Mouse (Mus musculus) heart, postnatal 25 days (tissue): ENCODE data around the gene Afmid. TPM values are rescaled to one million over a fixed set of nuclear protein-coding genes. Genes with fewer than 3 reads are reported as not detected.
"Not testable (repeated sequence)": the region's sequence is repeated elsewhere in the genome, so short reads cannot be mapped to it uniquely, and the experiment has no call there.

Experiments used
- DNase-seq: peaks from one replicate; pipeline ENCODE4 v3.0.0; 2022; ENCODE audit warnings: low spot score
- intact Hi-C: fragments of 180-260 bp; cut with DNase I; formaldehyde crosslinking; loops from one replicate; pipeline ENCODE4 v1.15.1; 2025
- total RNA-seq, 2 experiments: library from RNA; stranded (reverse); gene quantifications; 2 replicates each; pipeline ENCODE4 v1.2.3; 2021

Gene Afmid
- 1 to 10 TPM; 4.3 to 5.6 TPM for total RNA-seq

DNA sequence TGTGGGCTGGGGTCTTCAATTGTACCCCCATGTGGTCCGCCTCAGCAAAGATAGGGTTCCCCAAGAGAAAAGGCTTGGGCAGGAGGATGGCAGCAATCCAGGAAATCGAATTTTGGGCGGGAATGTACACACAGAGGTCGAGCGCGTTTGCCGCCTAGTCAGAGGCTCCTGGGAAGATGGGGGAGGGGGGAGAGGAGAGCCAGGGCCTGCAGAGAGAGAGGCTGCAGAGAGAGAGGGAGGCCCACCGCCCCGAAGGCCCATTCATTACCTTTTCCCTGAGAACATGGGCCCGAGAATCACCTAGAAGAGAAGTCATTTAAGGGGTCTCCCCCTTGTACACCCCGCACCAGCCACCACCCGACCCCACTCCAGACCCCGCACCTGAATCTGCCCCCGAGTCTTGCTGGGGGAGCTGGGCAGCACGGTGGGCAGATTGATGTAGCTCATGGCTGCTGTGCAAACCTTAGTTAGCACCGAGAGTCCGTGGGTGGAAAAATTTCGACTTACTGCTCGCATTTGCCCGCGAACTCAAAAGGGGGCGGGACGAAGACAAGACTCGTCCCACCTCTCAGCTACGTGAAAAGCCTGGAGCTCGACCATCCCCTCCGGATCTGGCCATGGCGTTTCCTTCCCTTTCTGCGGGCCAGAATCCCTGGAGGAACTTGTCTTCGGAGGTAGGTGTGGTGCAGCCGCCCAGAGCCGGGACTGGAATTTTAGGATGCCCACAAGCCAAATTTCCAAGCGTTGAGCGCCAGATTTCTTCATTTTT, at the start of gene Afmid, which contains the start of gene Tk1:
TSS of gene Afmid (plus strand) at position 592 of the 769 bp plus-strand sequence.
TSS of gene Tk1 (minus strand) at position 760 of the 769 bp plus-strand sequence.
- intact Hi-C loops = loop anchor here (2.0 kb wide), 3 partner anchors 47 to 441 kb away; no protein-coding TSS in a partner anchor
- DNase-seq = peak; percentile 67

GRCm38 (mm10) chr11:117776085-117776792, 49.5 kb upstream of the Afmid start:
- intact Hi-C loops = no loop called here
- DNase-seq = no peak

DNA sequence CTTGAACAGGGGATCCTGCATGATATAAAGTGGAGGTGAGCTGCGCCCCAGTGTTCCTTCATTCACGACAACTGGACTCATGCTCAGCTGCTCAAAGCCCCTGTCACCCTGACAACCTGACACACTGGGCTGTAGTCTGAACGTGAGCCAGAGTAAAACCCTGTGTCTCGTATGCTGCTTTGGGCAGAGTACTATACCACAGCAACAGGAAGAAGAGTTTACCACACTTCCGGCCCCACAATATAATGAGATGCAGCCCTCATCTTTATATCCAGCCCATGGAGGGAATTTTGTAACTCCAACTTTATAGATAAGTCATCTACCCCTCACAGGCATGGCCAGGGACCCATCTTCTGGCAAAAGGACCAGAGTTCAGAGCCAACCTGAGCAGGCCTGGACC, 48.6 kb upstream of the Afmid start:
- DNase-seq = no peak
- intact Hi-C loops = no loop called here

- no peak for DNase-seq
- intact Hi-C loops = loop anchor here (2.0 kb wide), 1 partner anchor 47 kb away; the partner anchor contains the start of gene Afmid
Observed at GRCm38 (mm10) chr11:117778031-117778430, 47.7 kb upstream of the Afmid start.

- no peak for DNase-seq
- intact Hi-C loops = loop anchor here (2.0 kb wide), 1 partner anchor 46 kb away; the partner anchor contains the start of gene Afmid
Observed at GRCm38 (mm10) chr11:117778851-117779433, 46.8 kb upstream of the Afmid start.

DNA sequence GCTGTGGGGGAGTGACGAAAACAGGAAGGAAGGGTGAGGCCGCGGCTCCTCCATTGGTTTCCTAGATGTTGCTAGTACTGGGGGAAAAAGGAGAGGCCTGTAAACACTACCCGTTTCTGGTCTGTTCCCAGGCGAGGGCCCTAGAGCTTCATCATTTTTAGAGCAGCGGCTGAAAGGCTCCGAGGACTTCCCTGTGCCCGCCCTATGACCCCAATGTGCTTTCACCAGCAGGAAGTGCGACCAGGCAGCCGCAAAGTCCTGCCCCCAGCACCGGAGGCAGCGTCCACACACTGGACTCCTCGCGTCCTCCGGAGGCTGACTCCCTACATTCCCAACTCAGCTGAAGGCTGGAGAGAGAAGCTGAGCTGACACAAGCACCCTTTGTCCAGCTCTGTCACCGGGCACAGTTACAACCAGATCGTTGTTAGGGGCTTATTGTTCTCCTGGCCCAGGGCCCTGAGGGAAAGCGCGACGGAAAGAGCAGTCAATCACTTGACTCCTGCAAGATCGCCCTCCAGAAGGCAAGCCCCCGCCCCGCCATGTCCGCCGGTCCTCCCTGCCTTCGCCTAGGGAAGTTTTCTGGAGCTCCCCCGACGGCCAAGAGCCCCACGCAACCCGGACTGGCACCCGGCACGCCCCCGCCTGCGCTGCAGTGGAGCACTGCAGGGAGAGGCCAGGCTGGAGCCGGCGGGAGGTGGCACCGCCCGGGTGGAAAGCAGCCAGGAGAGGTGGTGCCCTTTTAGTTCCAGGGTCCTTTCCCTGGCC, 46.1 kb upstream of the Afmid start:
- peak; percentile 74 for DNase-seq
- intact Hi-C loops = loop anchor here (2.0 kb wide), 1 partner anchor 45 kb away; the partner anchor contains the start of gene Afmid

DNA sequence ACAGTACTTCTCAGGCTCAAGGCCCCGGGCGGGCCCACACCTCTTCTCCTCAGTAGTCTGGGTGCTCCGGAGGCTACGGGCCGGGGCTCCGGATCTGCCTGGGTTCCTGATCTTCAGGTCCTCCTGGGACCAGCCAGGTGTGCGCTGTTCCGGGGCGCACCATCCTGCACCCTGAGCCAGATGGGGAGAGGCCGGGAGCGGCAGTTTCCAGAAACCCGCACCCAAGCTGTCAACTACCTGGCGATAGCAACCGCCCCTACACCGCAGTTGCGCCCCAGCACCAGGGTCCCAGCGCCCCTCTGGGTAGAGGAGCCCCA, 45.6 kb upstream of the Afmid start:
- intact Hi-C loops = no loop called here
- no peak for DNase-seq

GRCm38 (mm10) chr11:117780582-117781111, 45.1 kb upstream of the Afmid start:
- DNase-seq = peak; percentile 85
- intact Hi-C loops = no loop called here

- peak; percentile 50 for DNase-seq
- intact Hi-C loops = no loop called here
Observed at GRCm38 (mm10) chr11:117781199-117781821, 44.4 kb upstream of the Afmid start.

DNA sequence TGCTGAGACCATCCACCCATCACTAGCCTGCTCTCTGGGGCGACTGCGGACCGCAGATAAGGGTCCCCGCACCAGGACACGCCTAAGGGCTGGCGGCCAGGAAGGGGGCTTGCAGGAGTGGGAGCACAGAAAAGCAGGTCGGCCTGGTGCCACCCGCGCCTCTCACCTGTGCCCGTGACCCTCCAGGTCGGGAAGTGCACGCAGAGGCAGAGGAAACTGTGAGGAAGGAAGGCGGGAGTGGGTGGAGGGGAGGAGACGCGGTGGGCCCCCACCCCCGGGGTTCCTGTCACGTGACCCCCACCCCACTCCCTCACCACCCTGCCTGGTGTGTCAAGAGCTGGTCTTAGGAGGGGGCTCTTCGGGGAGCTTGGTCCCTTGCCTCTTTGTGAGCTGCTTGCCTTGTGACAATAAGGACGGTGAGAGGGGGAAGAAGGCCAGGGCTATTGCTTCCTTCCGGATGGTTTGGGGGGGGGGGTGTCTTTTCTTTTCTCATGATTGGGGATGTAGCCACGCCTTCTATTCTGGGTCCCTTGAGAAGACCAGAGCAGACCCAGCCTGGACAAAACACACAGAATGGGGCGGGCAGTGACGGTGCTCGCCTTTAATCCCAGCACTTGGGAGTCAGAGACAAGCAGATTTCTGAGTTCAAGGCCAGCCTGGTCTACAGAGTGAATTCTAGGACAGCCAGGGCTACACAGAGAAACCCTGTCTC, 43.6 kb upstream of the Afmid start, which contains the start of the genes Tmc8 and Tmc6:
TSS of gene Tmc8 (plus strand) at position 84 of the 712 bp plus-strand sequence.
TSS of gene Tmc6 (minus strand) at position 206 of the 712 bp plus-strand sequence.
- intact Hi-C loops = no loop called here
- peak; percentile 51 for DNase-seq

DNA sequence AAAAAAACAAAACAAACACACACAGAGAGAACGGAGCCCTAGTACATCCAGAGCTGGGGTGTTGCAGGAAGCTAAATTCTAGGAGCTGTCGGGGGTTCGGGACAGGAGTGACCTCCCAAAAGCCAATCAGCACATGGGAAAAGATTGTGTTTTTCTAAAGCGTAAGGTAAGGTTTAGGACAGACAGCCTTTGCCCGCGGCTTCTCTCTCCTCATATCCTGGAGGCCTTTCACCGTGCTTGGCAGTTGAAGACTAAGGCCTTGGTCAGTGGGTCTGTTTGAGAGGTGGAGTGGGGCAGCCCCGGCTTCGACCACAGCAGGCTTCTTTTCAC, 43.1 kb upstream of the Afmid start:
- DNase-seq = no peak

DNA sequence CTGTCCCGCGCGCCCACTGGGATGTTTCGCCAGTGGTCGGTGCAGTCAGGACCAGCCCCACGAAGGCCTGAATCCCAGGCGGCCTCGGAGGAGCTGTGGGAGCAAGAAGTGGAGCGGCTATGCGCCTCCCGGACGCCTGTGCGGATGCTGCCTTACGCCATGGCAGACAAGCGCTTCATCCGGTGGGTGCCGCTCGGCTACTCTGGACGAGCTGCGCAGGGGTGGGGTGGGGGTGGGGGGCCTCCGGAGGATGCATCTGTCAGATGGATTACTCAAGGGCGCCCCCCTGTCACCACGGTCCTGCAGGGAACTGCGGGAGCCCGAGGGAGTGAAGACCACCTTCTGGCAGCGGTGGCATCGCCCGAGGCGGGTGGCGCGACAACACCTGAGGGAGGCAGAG, 42.6 kb upstream of the Afmid start:
- intact Hi-C loops = no loop called here
- peak; percentile 48 for DNase-seq

More for the DNA sequence above, 43.1 kb upstream of the Afmid start:
- intact Hi-C loops = no loop called here

- DNase-seq = no peak
- intact Hi-C loops = no loop called here
Observed at GRCm38 (mm10) chr11:117783683-117784309, 41.9 kb upstream of the Afmid start.

DNA sequence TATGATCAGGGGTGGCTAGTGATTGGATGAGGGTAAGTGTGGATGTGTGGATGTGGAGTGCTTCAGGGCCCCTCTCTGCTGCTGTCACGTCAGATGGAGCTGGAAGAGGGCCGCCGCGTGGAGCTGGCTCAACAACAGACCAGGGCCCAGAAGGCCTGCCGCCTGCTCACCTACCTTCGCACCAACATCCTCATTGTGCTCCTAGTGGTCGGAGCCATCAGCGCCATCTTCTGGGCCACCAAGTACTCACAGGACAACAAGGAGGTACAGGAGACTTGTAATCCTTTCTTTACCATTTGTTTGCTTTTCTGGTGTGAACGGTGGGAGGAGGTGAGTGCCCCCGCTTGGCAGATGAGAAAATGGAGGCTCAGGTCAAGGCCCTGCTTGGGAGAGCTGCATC, 39.4 kb upstream of the Afmid start:
- intact Hi-C loops = loop anchor here (2.0 to 5.0 kb wide), 2 partner anchors 34 to 77 kb away; no protein-coding TSS in a partner anchor

GRCm38 (mm10) chr11:117788481-117788880, 37.2 kb upstream of the Afmid start:
- intact Hi-C loops = loop anchor here (5.0 kb wide), 1 partner anchor 36 kb away; no protein-coding TSS in a partner anchor
- not testable (repeated sequence) for DNase-seq

More for the DNA sequence above, 39.4 kb upstream of the Afmid start:
- no peak for DNase-seq

GRCm38 (mm10) chr11:117790286-117790685, 35.4 kb upstream of the Afmid start:
- DNase-seq = no peak
- intact Hi-C loops = loop anchor here (1.0 kb wide), 1 partner anchor 34 kb away; no protein-coding TSS in a partner anchor

DNA sequence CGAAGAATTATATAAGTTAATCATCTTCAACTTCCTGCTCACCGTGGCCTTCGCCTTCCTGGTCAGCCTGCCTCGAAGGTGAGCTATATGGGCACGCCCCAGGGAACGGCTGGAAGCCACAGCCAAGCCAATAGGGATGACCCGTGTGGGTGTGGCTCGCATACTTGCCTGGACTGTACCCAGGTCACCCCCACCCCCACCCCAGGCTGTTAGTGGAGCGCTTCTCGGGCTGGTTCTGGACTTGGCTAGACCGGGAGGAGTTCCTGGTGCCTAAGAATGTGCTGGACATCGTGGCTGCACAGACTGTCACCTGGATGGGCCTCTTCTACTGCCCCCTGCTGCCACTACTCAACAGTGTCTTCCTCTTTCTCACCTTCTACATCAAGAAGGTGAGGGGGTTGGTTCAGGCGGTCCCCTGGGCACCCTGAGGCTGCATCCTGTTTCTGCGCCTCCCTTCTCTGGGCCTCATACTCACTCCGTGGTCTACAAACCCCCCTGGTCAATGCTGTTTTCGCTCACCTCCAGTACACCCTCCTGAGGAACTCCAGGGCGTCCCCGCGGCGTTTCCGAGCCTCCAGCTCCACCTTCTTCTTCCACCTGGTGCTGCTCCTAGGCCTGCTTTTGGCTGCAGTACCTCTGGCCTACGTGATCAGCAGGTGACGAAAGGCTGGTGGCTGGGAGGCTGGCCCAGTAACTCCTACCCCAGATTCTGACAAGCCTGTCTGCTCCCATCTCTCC, 34.9 kb upstream of the Afmid start:
- no peak for DNase-seq
- intact Hi-C loops = loop anchor here (1.0 kb wide), 1 partner anchor 33 kb away; no protein-coding TSS in a partner anchor
